Mouse (Mus musculus): Measurements from ENCODE around the gene Ap1g2.

Ap1g2 gene

GRCm38 (mm10) chr14:55059931-55060330 lies 46.5 kb downstream of the Ap1g2 start:
- DNase-seq (ENCODE audit: low read depth, low spot score), result peak; percentile 41

- no peak for DNase-seq (ENCODE audit: low read depth, low spot score)
Measured at GRCm38 (mm10) chr14:55059009-55059408, 47.4 kb downstream of the Ap1g2 start.

GRCm38 (mm10) chr14:55055167-55055834 lies 51.1 kb downstream of the Ap1g2 start:
- peak; percentile 99 for DNase-seq (ENCODE audit: low read depth, low spot score)

- DNase-seq (ENCODE audit: low read depth, low spot score), result peak; percentile 97
Measured at GRCm38 (mm10) chr14:55054191-55054749, 52.1 kb downstream of the Ap1g2 start.

GRCm38 (mm10) chr14:55053708-55054190 lies 52.6 kb downstream of the Ap1g2 start:
- peak; percentile 99 for DNase-seq (ENCODE audit: low read depth, low spot score)

- peak; percentile 42 for DNase-seq (ENCODE audit: low read depth, low spot score)
Measured at GRCm38 (mm10) chr14:55053050-55053449, 53.3 kb downstream of the Ap1g2 start.

GRCm38 (mm10) chr14:55052496-55052895 lies 53.9 kb downstream of the Ap1g2 start:
- peak; percentile 98 for DNase-seq (ENCODE audit: low read depth, low spot score)

Measured in brain, adult 2 months (tissue).